ENCODE assay signal across 9 mouse cellular contexts in the genomic region with DNA sequence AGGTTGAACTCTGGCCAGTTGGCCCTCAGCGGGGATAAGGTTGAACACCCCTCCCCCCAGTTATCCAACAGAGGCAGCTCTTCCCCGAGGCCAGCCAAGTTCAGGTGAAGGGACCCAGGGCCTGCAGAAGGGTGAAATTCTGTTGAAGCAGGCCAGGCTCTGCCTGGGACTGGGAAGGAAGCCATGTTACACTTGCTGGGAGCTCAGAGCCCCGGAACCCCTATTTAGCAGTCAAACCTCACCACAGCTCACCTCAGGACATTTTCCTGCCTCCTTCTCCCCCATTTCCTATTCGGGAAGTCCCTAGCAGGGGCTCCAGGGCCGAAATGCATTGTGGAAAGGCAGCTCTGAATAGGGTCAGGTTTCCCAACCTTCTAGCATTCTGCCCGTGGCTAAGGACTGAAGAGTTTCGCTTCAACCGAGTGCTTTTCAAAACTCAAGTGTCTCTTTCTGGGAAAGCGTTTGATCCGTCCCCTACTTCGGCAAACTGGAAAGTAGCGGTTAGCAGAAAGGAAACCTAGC. TPM values are rescaled to one million over a fixed set of nuclear protein-coding genes. Genes with fewer than 3 reads are reported as not detected.
DNase-seq lines count a peak whose midpoint lies in the region; ATAC-seq and TF ChIP-seq lines count a peak whose summit lies in the region.
"Had no signal": no experiment of that assay in that cellular context is flagged by ENCODE, and none has a peak within 500 bp of the region (broad histone marks: within the 10 kb centered on the region; RNA-seq: fewer than 3 reads in every experiment).

No protein-coding gene starts in this region.

- no peak for TF ChIP-seq CTCF in E14TG2a.4 (conservative IDR thresholded peaks at IDR 0.05; ENCODE audit: low read length)

- DNase-seq in embryo, embryonic 10.5 days (ENCODE audit: low spot score), result peak; percentile 66
- DNase-seq in lung, postnatal 10 days, result peak; percentile 41
- no peak for DNase-seq in adrenal gland, postnatal 25 days
- no peak for DNase-seq in gastrocnemius, postnatal 14 days
- no peak for DNase-seq in spleen, postnatal 10 days (ENCODE audit: low spot score in 2 of 2)
- no peak for DNase-seq in cerebellum, postnatal 14 days
- DNase-seq: liver, embryonic 13.5 days had no signal

- no peak for ATAC-seq in kidney, embryonic 14.5 days (ENCODE audit: low FRiP score, low TSS enrichment)

- peaks cover 76% of the 10 kb centered on the region for H3K27me3 ChIP-seq in E14TG2a.4 (ENCODE audit: insufficient read depth, low read length)
- H3K27me3 ChIP-seq in kidney, embryonic 14.5 days (ENCODE audit: control insufficient read depth, insufficient read depth, low read length), result peaks cover 76% of the 10 kb centered on the region

- intact Hi-C loops in gastrocnemius, postnatal 14 days (cut with DNase I; ENCODE audit: low total_unique reads), result no loop called here

- peak overlapping the region; percentile 53 for H3K4me3 ChIP-seq in E14TG2a.4 (replicated peaks; ENCODE audit: low read length)
- H3K4me3 ChIP-seq in kidney, embryonic 14.5 days (ENCODE audit: low read length), result peak overlapping the region; percentile 28
- H3K4me3 ChIP-seq: liver, embryonic 13.5 days had no signal

- 0 out of 2 replicates have a peak overlapping the region, but pooled peaks have one; percentile 18 for H3K9ac ChIP-seq in kidney, embryonic 14.5 days (ENCODE audit: low read depth, low read length)
- H3K9ac ChIP-seq: liver, embryonic 13.5 days had no signal

- H3K4me2 ChIP-seq in kidney, embryonic 14.5 days (replicated peaks; ENCODE audit: low read depth, low read length), result peak overlapping the region; percentile 45
- H3K4me2 ChIP-seq: liver, embryonic 13.5 days had no signal

- no peak overlapping the region for H3K27ac ChIP-seq in kidney, embryonic 14.5 days (ENCODE audit: low read depth, low read length)
- H3K27ac ChIP-seq: liver, embryonic 13.5 days had no signal

- H3K4me1 ChIP-seq in E14TG2a.4 (replicated peaks; ENCODE audit: low read depth, low read length), result peaks cover 44% of the 10 kb centered on the region
- peaks cover 22% of the 10 kb centered on the region for H3K4me1 ChIP-seq in kidney, embryonic 14.5 days (ENCODE audit: control insufficient read depth, insufficient read depth, low read length)

- H3K9me3 ChIP-seq in E14TG2a.4 (ENCODE audit: low read length), result peaks cover 7% of the 10 kb centered on the region; the same call in 1 of the 2 replicates
- H3K9me3 ChIP-seq in kidney, embryonic 14.5 days (ENCODE audit: control insufficient read depth, low read length), result no peaks in the 10 kb centered on the region
- H3K9me3 ChIP-seq: liver, embryonic 13.5 days had no signal

- H3K36me3 ChIP-seq in E14TG2a.4 (ENCODE audit: insufficient read depth, low read length), result no peaks in the 10 kb centered on the region
- H3K36me3 ChIP-seq in kidney, embryonic 14.5 days (ENCODE audit: control insufficient read depth, insufficient read depth, low read length), result no peaks in the 10 kb centered on the region
- H3K36me3 ChIP-seq: liver, embryonic 13.5 days had no signal

- 5% methylated on average over 12 of the region's 12 CpGs for WGBS in kidney, embryonic 14.5 days

RNA-seq across cellular contexts. Expression of gene Irx3, which starts 4.9 kb away (rescaled TPM):
- polyA plus RNA-seq in kidney, embryonic 14.5 days (2014; fragmentation: Nextera tagmentation; extraction: Ambion mirVana), result 11.8 and 13.7 TPM in 2 replicates
- total RNA-seq in adrenal gland, postnatal 25 days (2021), result 9.2 and 10.8 TPM in 2 replicates
- under 1 TPM; 0.29 to 0.35 TPM for total RNA-seq in gastrocnemius, postnatal 14 days (2021)

Comparison
In these comparisons a context has a peak if more than half of its experiments do, and no peak if none do; other contexts are left out.
1. DNase-seq: peak in embryo, embryonic 10.5 days (single experiment) and lung, postnatal 10 days (single experiment); none in adrenal gland, postnatal 25 days (single experiment), gastrocnemius, postnatal 14 days (single experiment), spleen, postnatal 10 days (0 of 2) and cerebellum, postnatal 14 days (0 of 2).